Mouse (Mus musculus): ENCODE measurements around the gene Mknk2.

GRCm38 (mm10) chr10:80663485-80664196 is 14.3 kb downstream of the Mknk2 start:
- TF ChIP-seq CTCF (IDR thresholded peaks at IDR 0.05; ENCODE audit: low read depth) (no peak), EP300 (IDR thresholded peaks at IDR 0.05; ENCODE audit: low read depth) (no peak)
